Mouse (Mus musculus): Measurements from ENCODE around the gene Prdm1.

The Prdm1 gene

GRCm38 (mm10) chr10:44528291-44529082 lies at the start of gene Prdm1:
Gene Prdm1 (minus strand): TSS chr10:44528501.
- DNase-seq (ENCODE audit: low spot score): no peak

GRCm38 (mm10) chr10:44565971-44566370 lies 37.7 kb upstream of the Prdm1 start:
- no peak for DNase-seq (ENCODE audit: low spot score)

GRCm38 (mm10) chr10:44565109-44565508 lies 36.8 kb upstream of the Prdm1 start:
- no peak for DNase-seq (ENCODE audit: low spot score)

GRCm38 (mm10) chr10:44556845-44557244 lies 28.5 kb upstream of the Prdm1 start:
- DNase-seq (ENCODE audit: low spot score): no peak

GRCm38 (mm10) chr10:44555317-44555716 lies 27.0 kb upstream of the Prdm1 start:
- no peak for DNase-seq (ENCODE audit: low spot score)

- no peak for DNase-seq (ENCODE audit: low spot score)
Measured at GRCm38 (mm10) chr10:44553648-44554047, 25.3 kb upstream of the Prdm1 start.

- no peak for DNase-seq (ENCODE audit: low spot score)
Measured at GRCm38 (mm10) chr10:44539033-44539578, 10.8 kb upstream of the Prdm1 start.

- DNase-seq (ENCODE audit: low spot score): no peak
Measured at GRCm38 (mm10) chr10:44538137-44538536, 9.8 kb upstream of the Prdm1 start.

- DNase-seq (ENCODE audit: low spot score): no peak
Measured at GRCm38 (mm10) chr10:44530067-44530360, 1.7 kb upstream of the Prdm1 start.

GRCm38 (mm10) chr10:44529218-44530066 lies 1.1 kb upstream of the Prdm1 start:
- DNase-seq (ENCODE audit: low spot score): peak; percentile 82

- no peak for DNase-seq (ENCODE audit: low spot score)
Measured at GRCm38 (mm10) chr10:44527651-44528050, 650 bp downstream of the Prdm1 start.

GRCm38 (mm10) chr10:44526751-44527591 lies 1.3 kb downstream of the Prdm1 start:
- peak; percentile 23 for DNase-seq (ENCODE audit: low spot score)

- no peak for DNase-seq (ENCODE audit: low spot score)
Measured at GRCm38 (mm10) chr10:44520189-44520588, 8.1 kb downstream of the Prdm1 start.

- DNase-seq (ENCODE audit: low spot score): no peak
Measured at GRCm38 (mm10) chr10:44518631-44519030, 9.7 kb downstream of the Prdm1 start.

- no peak for DNase-seq (ENCODE audit: low spot score)
Measured at GRCm38 (mm10) chr10:44513108-44513507, 15.2 kb downstream of the Prdm1 start.

GRCm38 (mm10) chr10:44511029-44511428 lies 17.3 kb downstream of the Prdm1 start:
- no peak for DNase-seq (ENCODE audit: low spot score)

GRCm38 (mm10) chr10:44508649-44509048 lies 19.7 kb downstream of the Prdm1 start:
- DNase-seq (ENCODE audit: low spot score): no peak

- DNase-seq (ENCODE audit: low spot score): no peak
Measured at GRCm38 (mm10) chr10:44507984-44508383, 20.3 kb downstream of the Prdm1 start.

- DNase-seq (ENCODE audit: low spot score): no peak
Measured at GRCm38 (mm10) chr10:44502891-44503290, 25.4 kb downstream of the Prdm1 start.

- no peak for DNase-seq (ENCODE audit: low spot score)
Measured at GRCm38 (mm10) chr10:44499897-44500519, 28.3 kb downstream of the Prdm1 start.

- no peak for DNase-seq (ENCODE audit: low spot score)
Measured at GRCm38 (mm10) chr10:44493818-44494492, 34.3 kb downstream of the Prdm1 start.
